Mouse (Mus musculus) spleen, postnatal 10 days (tissue): ENCODE measurements around the gene Jun.

Experiments
- DNase-seq, 2 experiments: peaks; one replicate each; pipeline ENCODE4 v3.0.0; 2021 to 2022; ENCODE audit warnings: low spot score in 2 of 2

Gene Jun

GRCm38 (mm10) chr4:95052025-95052899, at the start of gene Jun:
Jun (minus strand) TSS chr4:95052222.
- peak; percentile 81 to 96 for DNase-seq

- DNase-seq: no peak
These were observed 49.7 kb upstream of the Jun start for GRCm38 (mm10) chr4:95101684-95102083.

- DNase-seq: no peak
These were observed 48.7 kb upstream of the Jun start for GRCm38 (mm10) chr4:95100694-95101093.

- no peak for DNase-seq
These were observed 47.4 kb upstream of the Jun start for GRCm38 (mm10) chr4:95099373-95099772.

GRCm38 (mm10) chr4:95098722-95099097, 46.7 kb upstream of the Jun start:
- no peak for DNase-seq

GRCm38 (mm10) chr4:95097942-95098721, 46.1 kb upstream of the Jun start:
- no peak for DNase-seq

- no peak for DNase-seq
These were observed 44.7 kb upstream of the Jun start for GRCm38 (mm10) chr4:95096731-95097130.

GRCm38 (mm10) chr4:95095911-95096310, 43.9 kb upstream of the Jun start:
- no peak for DNase-seq

GRCm38 (mm10) chr4:95095355-95095754, 43.3 kb upstream of the Jun start:
- DNase-seq: no peak

- no peak for DNase-seq
These were observed 42.7 kb upstream of the Jun start for GRCm38 (mm10) chr4:95094700-95095113.

GRCm38 (mm10) chr4:95093615-95094014, 41.6 kb upstream of the Jun start:
- no peak for DNase-seq

- DNase-seq: no peak
These were observed 40.5 kb upstream of the Jun start for GRCm38 (mm10) chr4:95092516-95092915.

GRCm38 (mm10) chr4:95091536-95091935, 39.5 kb upstream of the Jun start:
- DNase-seq: no peak

- DNase-seq: no peak
These were observed 37.9 kb upstream of the Jun start for GRCm38 (mm10) chr4:95089968-95090367.

- DNase-seq: no peak
These were observed 37.0 kb upstream of the Jun start for GRCm38 (mm10) chr4:95089053-95089452.

GRCm38 (mm10) chr4:95083957-95084356, 31.9 kb upstream of the Jun start:
- DNase-seq: no peak

- no peak for DNase-seq
These were observed 31.2 kb upstream of the Jun start for GRCm38 (mm10) chr4:95083191-95083729.

GRCm38 (mm10) chr4:95082481-95083088, 30.6 kb upstream of the Jun start:
- DNase-seq: no peak

- no peak for DNase-seq
These were observed 29.6 kb upstream of the Jun start for GRCm38 (mm10) chr4:95081632-95082031.

GRCm38 (mm10) chr4:95078625-95079024, 26.6 kb upstream of the Jun start:
- no peak for DNase-seq

GRCm38 (mm10) chr4:95076279-95076678, 24.3 kb upstream of the Jun start:
- DNase-seq: no peak

GRCm38 (mm10) chr4:95075591-95076002, 23.6 kb upstream of the Jun start:
- no peak for DNase-seq
